Mouse (Mus musculus): Measurements from ENCODE around the gene Smim4. TPM values are rescaled to one million over a fixed set of nuclear protein-coding genes. Genes with fewer than 3 reads are reported as not detected.

Gene Smim4
- polyA plus RNA-seq, 1 experiment from 2014 or later, result 70.1 TPM

- Histone ChIP-seq H3K36me3 (peaks cover 6% of the 10 kb centered on the region), H3K4me2 (replicated peaks) (peak overlapping the region; percentile 96), H3K9me3 (no peaks in the 10 kb centered on the region), H3K27ac (peak overlapping the region; percentile 92), H3K9ac (no peak overlapping the region), H3K4me1 (peaks cover 72% of the 10 kb centered on the region), H3K4me3 (peak overlapping the region; percentile 73), H3K27me3 (no peaks in the 10 kb centered on the region)
- WGBS, result 69% methylated on average over 15 of the region's 15 CpGs
- ATAC-seq (ENCODE audit: low FRiP score, low read depth), result no peak
Observed at GRCm38 (mm10) chr14:31129326-31130235, 825 bp upstream of the Smim4 start.

GRCm38 (mm10) chr14:31128101-31128825 lies 493 bp downstream of the Smim4 start:
- peak; percentile 1; the same call in 1 of the 2 replicates for ATAC-seq (ENCODE audit: low FRiP score, low read depth)
- Histone ChIP-seq H3K27ac (peak overlapping the region; percentile 84), H3K4me3 (peak overlapping the region; percentile 73), H3K36me3 (peaks cover 6% of the 10 kb centered on the region), H3K27me3 (no peaks in the 10 kb centered on the region), H3K9ac (peak overlapping the region; percentile 83), H3K4me2 (replicated peaks) (peak overlapping the region; percentile 92), H3K4me1 (peaks cover 60% of the 10 kb centered on the region), H3K9me3 (no peaks in the 10 kb centered on the region)
- 1% methylated on average over 23 of the region's 23 CpGs for WGBS

GRCm38 (mm10) chr14:31126826-31127225 lies 1.9 kb downstream of the Smim4 start:
- Histone ChIP-seq H3K9ac (no peak overlapping the region), H3K36me3 (peaks cover 18% of the 10 kb centered on the region), H3K4me1 (peaks cover 46% of the 10 kb centered on the region), H3K27me3 (no peaks in the 10 kb centered on the region), H3K4me2 (replicated peaks) (peak overlapping the region; percentile 55), H3K4me3 (no peak overlapping the region; the same call in 1 of the 2 replicates), H3K27ac (no peak overlapping the region), H3K9me3 (no peaks in the 10 kb centered on the region)
- no peak for ATAC-seq (ENCODE audit: low FRiP score, low read depth)
- WGBS, result 93% methylated on average over 8 of the region's 8 CpGs

- WGBS, result 48% methylated on average over 9 of the region's 9 CpGs
- H3K27ac ChIP-seq, result peak overlapping the region; percentile 74
- H3K4me2 ChIP-seq (replicated peaks), result peak overlapping the region; percentile 31
- peaks cover 41% of the 10 kb centered on the region for H3K4me1 ChIP-seq
- H3K9me3 ChIP-seq, result no peaks in the 10 kb centered on the region
- peak overlapping the region; percentile 19 for H3K9ac ChIP-seq
- no peak for ATAC-seq (ENCODE audit: low FRiP score, low read depth)
- H3K27me3 ChIP-seq, result no peaks in the 10 kb centered on the region
- peaks cover 25% of the 10 kb centered on the region for H3K36me3 ChIP-seq
- peak overlapping the region; percentile 2; the same call in 1 of the 2 replicates for H3K4me3 ChIP-seq
Observed at GRCm38 (mm10) chr14:31125106-31126075, 3.4 kb downstream of the Smim4 start.

- Histone ChIP-seq H3K36me3 (peaks cover 71% of the 10 kb centered on the region), H3K4me2 (replicated peaks) (no peak overlapping the region), H3K9ac (no peak overlapping the region), H3K9me3 (no peaks in the 10 kb centered on the region), H3K27ac (no peak overlapping the region), H3K27me3 (no peaks in the 10 kb centered on the region), H3K4me3 (no peak overlapping the region), H3K4me1 (no peaks in the 10 kb centered on the region)
- no peak for ATAC-seq (ENCODE audit: low FRiP score, low read depth)
- 67% methylated on average over 2 of the region's 2 CpGs for WGBS
Observed at GRCm38 (mm10) chr14:31115522-31115921, 13.2 kb downstream of the Smim4 start.

GRCm38 (mm10) chr14:31114011-31114410 lies 14.7 kb downstream of the Smim4 start:
- Histone ChIP-seq H3K27ac (no peak overlapping the region), H3K4me2 (replicated peaks) (no peak overlapping the region), H3K9me3 (no peaks in the 10 kb centered on the region), H3K36me3 (peaks cover 79% of the 10 kb centered on the region), H3K9ac (no peak overlapping the region), H3K4me3 (no peak overlapping the region), H3K4me1 (no peaks in the 10 kb centered on the region), H3K27me3 (no peaks in the 10 kb centered on the region)
- 85% methylated on average over 3 of the region's 3 CpGs for WGBS
- ATAC-seq (ENCODE audit: low FRiP score, low read depth), result no peak

- Histone ChIP-seq H3K4me3 (no peak overlapping the region), H3K27ac (no peak overlapping the region), H3K4me1 (no peaks in the 10 kb centered on the region), H3K4me2 (replicated peaks) (no peak overlapping the region), H3K9me3 (no peaks in the 10 kb centered on the region), H3K27me3 (no peaks in the 10 kb centered on the region), H3K36me3 (peaks cover 83% of the 10 kb centered on the region), H3K9ac (no peak overlapping the region)
- WGBS, result 83% methylated on average over 5 of the region's 5 CpGs
- ATAC-seq (ENCODE audit: low FRiP score, low read depth), result no peak
Observed at GRCm38 (mm10) chr14:31112187-31112586, 16.6 kb downstream of the Smim4 start.

GRCm38 (mm10) chr14:31110613-31111012 lies 18.1 kb downstream of the Smim4 start:
- H3K4me3 ChIP-seq, result no peak overlapping the region
- no peak overlapping the region for H3K4me2 ChIP-seq (replicated peaks)
- no peaks in the 10 kb centered on the region for H3K4me1 ChIP-seq
- whole genome bisulfite sequencing, result 80% methylated on average over 3 of the region's 3 CpGs
- H3K9ac ChIP-seq, result no peak overlapping the region
- peaks cover 83% of the 10 kb centered on the region for H3K36me3 ChIP-seq
- no peak for ATAC-seq (ENCODE audit: low FRiP score, low read depth)
- H3K27me3 ChIP-seq, result no peaks in the 10 kb centered on the region
- no peaks in the 10 kb centered on the region for H3K9me3 ChIP-seq
- H3K27ac ChIP-seq, result no peak overlapping the region

GRCm38 (mm10) chr14:31105156-31105555 lies 23.6 kb downstream of the Smim4 start:
- Histone ChIP-seq H3K36me3 (peaks cover 76% of the 10 kb centered on the region), H3K27ac (no peak overlapping the region), H3K9me3 (no peaks in the 10 kb centered on the region), H3K27me3 (no peaks in the 10 kb centered on the region), H3K4me3 (no peak overlapping the region), H3K4me1 (no peaks in the 10 kb centered on the region), H3K4me2 (replicated peaks) (no peak overlapping the region), H3K9ac (no peak overlapping the region)
- WGBS, result 81% methylated on average over 2 of the region's 2 CpGs
- no peak for ATAC-seq (ENCODE audit: low FRiP score, low read depth)

GRCm38 (mm10) chr14:31089918-31090317 lies 38.8 kb downstream of the Smim4 start:
- ATAC-seq (ENCODE audit: low FRiP score, low read depth), result no peak
- Histone ChIP-seq H3K4me3 (no peak overlapping the region), H3K36me3 (peaks cover 88% of the 10 kb centered on the region), H3K4me1 (no peaks in the 10 kb centered on the region), H3K27ac (no peak overlapping the region), H3K4me2 (replicated peaks) (no peak overlapping the region), H3K9me3 (no peaks in the 10 kb centered on the region), H3K27me3 (no peaks in the 10 kb centered on the region), H3K9ac (no peak overlapping the region)
- WGBS, result 95% methylated on average over 1 of the region's 1 CpGs

- Histone ChIP-seq H3K4me3 (no peak overlapping the region), H3K4me2 (replicated peaks) (no peak overlapping the region), H3K27me3 (no peaks in the 10 kb centered on the region), H3K36me3 (peaks cover 81% of the 10 kb centered on the region), H3K9me3 (no peaks in the 10 kb centered on the region), H3K9ac (no peak overlapping the region), H3K4me1 (no peaks in the 10 kb centered on the region), H3K27ac (no peak overlapping the region)
- WGBS, result 95% methylated on average over 2 of the region's 2 CpGs
- ATAC-seq (ENCODE audit: low FRiP score, low read depth), result no peak
Observed at GRCm38 (mm10) chr14:31088515-31088914, 40.2 kb downstream of the Smim4 start.
